Mouse (Mus musculus): ENCODE data around the gene Akr1b3.

GRCm38 (mm10) chr6:34322121-34322520 lies 4.8 kb upstream of the Akr1b3 start:
- TF ChIP-seq POLR2A (IDR thresholded peaks at IDR 0.05; ENCODE audit: borderline replicate concordance, low read depth, low read length) (no peak), CTCF (IDR thresholded peaks at IDR 0.05; ENCODE audit: low read depth, low read length) (no peak)
